Mouse (Mus musculus): ENCODE measurements around the gene Os9. TPM values are rescaled to one million over a fixed set of nuclear protein-coding genes. Genes with fewer than 3 reads are reported as not detected.

The Os9 gene
- polyA plus RNA-seq, 1 experiment from 2014 or later = 65.7 TPM

- no peak for ATAC-seq (ENCODE audit: low read depth)
- no peaks in the 10 kb centered on the region for H3K9me3 ChIP-seq (ENCODE audit: control insufficient read depth, low read length)
- no peaks in the 10 kb centered on the region for H3K27me3 ChIP-seq (ENCODE audit: control insufficient read depth, insufficient read depth, low read length)
- H3K4me3 ChIP-seq (ENCODE audit: low read depth, low read length) = no peak overlapping the region
- H3K4me1 ChIP-seq (ENCODE audit: control insufficient read depth, insufficient read depth, low read length) = peaks cover 5% of the 10 kb centered on the region
- H3K4me2 ChIP-seq (ENCODE audit: low read depth, low read length) = no peak overlapping the region
- H3K36me3 ChIP-seq (ENCODE audit: control insufficient read depth, insufficient read depth, low read length) = peaks cover 17% of the 10 kb centered on the region
- no peak overlapping the region for H3K27ac ChIP-seq (ENCODE audit: low read depth, low read length)
- no peak overlapping the region for H3K9ac ChIP-seq (replicated peaks; ENCODE audit: low read depth, low read length)
- 86% methylated on average over 2 of the region's 2 CpGs for WGBS
Measured at GRCm38 (mm10) chr10:127115068-127115467, 5.9 kb downstream of the Os9 start.

DNA sequence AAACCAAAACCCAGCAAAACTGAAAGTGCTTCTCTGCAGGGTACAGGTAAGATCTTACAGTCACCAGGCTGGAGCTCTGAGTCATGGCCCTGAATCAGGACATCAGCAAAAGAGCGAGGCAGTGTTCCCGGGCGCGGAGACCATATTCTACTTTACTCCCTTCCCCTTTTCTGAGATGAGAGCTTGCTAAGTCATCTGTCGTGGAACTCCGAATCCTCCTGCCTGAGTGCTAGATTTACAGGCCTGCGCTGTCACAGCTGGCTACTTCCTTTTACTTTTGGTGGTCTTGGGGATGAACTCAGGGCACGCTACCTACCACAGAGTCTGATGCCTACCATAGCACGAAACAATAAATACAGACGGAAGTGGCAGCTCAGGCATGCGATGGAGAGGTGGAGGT, 6.5 kb downstream of the Os9 start:
- Histone ChIP-seq H3K9ac (replicated peaks; ENCODE audit: low read depth, low read length) (no peak overlapping the region), H3K9me3 (ENCODE audit: control insufficient read depth, low read length) (no peaks in the 10 kb centered on the region), H3K36me3 (ENCODE audit: control insufficient read depth, insufficient read depth, low read length) (peaks cover 17% of the 10 kb centered on the region), H3K4me3 (ENCODE audit: low read depth, low read length) (no peak overlapping the region), H3K4me2 (ENCODE audit: low read depth, low read length) (no peak overlapping the region), H3K27me3 (ENCODE audit: control insufficient read depth, insufficient read depth, low read length) (no peaks in the 10 kb centered on the region), H3K4me1 (ENCODE audit: control insufficient read depth, insufficient read depth, low read length) (no peaks in the 10 kb centered on the region), H3K27ac (ENCODE audit: low read depth, low read length) (no peak overlapping the region)
- 90% methylated on average over 11 of the region's 11 CpGs for WGBS
- ATAC-seq (ENCODE audit: low read depth) = no peak

GRCm38 (mm10) chr10:127111001-127111887, 9.7 kb downstream of the Os9 start:
- H3K4me1 ChIP-seq (ENCODE audit: control insufficient read depth, insufficient read depth, low read length) = no peaks in the 10 kb centered on the region

DNA sequence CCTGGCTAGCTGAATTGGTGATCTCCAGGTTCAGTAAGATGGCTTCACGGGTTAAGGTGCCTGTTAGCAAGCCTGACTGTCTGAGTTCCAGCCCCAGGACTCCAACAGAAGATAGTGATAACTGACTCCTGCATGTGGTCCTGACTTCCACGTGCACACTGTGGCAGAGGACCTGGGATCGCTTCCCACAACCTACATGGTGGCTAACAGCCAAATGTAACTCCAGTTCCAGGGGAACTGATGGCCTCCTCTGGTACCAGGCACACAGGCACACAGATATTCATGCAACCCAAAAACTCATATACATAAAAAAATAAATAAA, 12.7 kb downstream of the Os9 start:
- H3K9me3 ChIP-seq (ENCODE audit: control insufficient read depth, low read length) = no peaks in the 10 kb centered on the region
- no peak overlapping the region for H3K9ac ChIP-seq (replicated peaks; ENCODE audit: low read depth, low read length)
- H3K36me3 ChIP-seq (ENCODE audit: control insufficient read depth, insufficient read depth, low read length) = peaks cover 20% of the 10 kb centered on the region
- H3K27me3 ChIP-seq (ENCODE audit: control insufficient read depth, insufficient read depth, low read length) = no peaks in the 10 kb centered on the region
- no peak overlapping the region for H3K4me3 ChIP-seq (ENCODE audit: low read depth, low read length)
- H3K27ac ChIP-seq (ENCODE audit: low read depth, low read length) = no peak overlapping the region
- H3K4me1 ChIP-seq (ENCODE audit: control insufficient read depth, insufficient read depth, low read length) = no peaks in the 10 kb centered on the region
- no peak overlapping the region for H3K4me2 ChIP-seq (ENCODE audit: low read depth, low read length)
- 89% methylated on average over 3 of the region's 3 CpGs for WGBS
- ATAC-seq (ENCODE audit: low read depth) = no peak

More at GRCm38 (mm10) chr10:127111001-127111887, 9.7 kb downstream of the Os9 start:
- H3K27ac ChIP-seq (ENCODE audit: low read depth, low read length) = no peak overlapping the region
- H3K9ac ChIP-seq (replicated peaks; ENCODE audit: low read depth, low read length) = no peak overlapping the region
- no peaks in the 10 kb centered on the region for H3K9me3 ChIP-seq (ENCODE audit: control insufficient read depth, low read length)
- H3K4me2 ChIP-seq (ENCODE audit: low read depth, low read length) = no peak overlapping the region
- H3K27me3 ChIP-seq (ENCODE audit: control insufficient read depth, insufficient read depth, low read length) = no peaks in the 10 kb centered on the region
- H3K4me3 ChIP-seq (ENCODE audit: low read depth, low read length) = no peak overlapping the region
- WGBS = 91% methylated on average over 15 of the region's 15 CpGs
- H3K36me3 ChIP-seq (ENCODE audit: control insufficient read depth, insufficient read depth, low read length) = peaks cover 17% of the 10 kb centered on the region
- ATAC-seq (ENCODE audit: low read depth) = no peak

DNA sequence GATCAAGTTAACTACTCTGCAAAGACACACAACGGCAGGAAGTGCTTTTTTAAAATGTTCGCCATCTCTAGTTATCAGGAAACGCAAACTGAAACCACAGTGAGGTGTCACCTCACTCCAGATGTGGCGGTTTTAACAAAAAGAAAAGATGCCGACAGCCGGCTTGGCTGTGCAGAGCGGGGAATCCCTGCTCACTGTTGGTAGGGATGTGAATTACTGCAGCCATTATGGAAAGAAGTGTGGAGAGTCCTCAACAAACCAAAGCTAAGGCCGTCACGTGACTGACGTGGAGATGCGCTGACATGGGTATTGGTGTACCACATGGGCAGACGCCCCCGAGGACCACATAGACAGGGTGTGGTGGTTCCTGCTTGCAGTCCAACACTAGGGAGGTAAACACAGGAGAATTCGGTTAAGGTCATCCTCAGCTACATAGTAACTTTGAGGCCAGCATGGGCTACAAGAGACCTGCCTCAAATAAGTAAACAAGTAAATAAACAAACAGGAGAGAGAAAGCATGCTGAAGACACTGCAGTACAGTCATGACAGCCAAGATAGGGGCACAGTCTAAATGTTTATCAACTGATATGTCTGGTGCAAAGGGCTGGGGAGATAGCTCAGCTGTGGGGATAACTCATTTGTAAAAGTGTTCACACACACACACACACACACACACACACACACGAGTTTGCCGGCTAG, 13.2 kb downstream of the Os9 start:
- no peak for ATAC-seq (ENCODE audit: low read depth)
- no peaks in the 10 kb centered on the region for H3K27me3 ChIP-seq (ENCODE audit: control insufficient read depth, insufficient read depth, low read length)
- H3K27ac ChIP-seq (ENCODE audit: low read depth, low read length) = no peak overlapping the region
- H3K9me3 ChIP-seq (ENCODE audit: control insufficient read depth, low read length) = no peaks in the 10 kb centered on the region
- H3K36me3 ChIP-seq (ENCODE audit: control insufficient read depth, insufficient read depth, low read length) = peaks cover 15% of the 10 kb centered on the region
- H3K4me2 ChIP-seq (ENCODE audit: low read depth, low read length) = no peak overlapping the region
- H3K4me3 ChIP-seq (ENCODE audit: low read depth, low read length) = no peak overlapping the region
- no peaks in the 10 kb centered on the region for H3K4me1 ChIP-seq (ENCODE audit: control insufficient read depth, insufficient read depth, low read length)
- WGBS = 92% methylated on average over 16 of the region's 16 CpGs
- H3K9ac ChIP-seq (replicated peaks; ENCODE audit: low read depth, low read length) = no peak overlapping the region

- peaks cover 26% of the 10 kb centered on the region for H3K36me3 ChIP-seq (ENCODE audit: control insufficient read depth, insufficient read depth, low read length)
- H3K9me3 ChIP-seq (ENCODE audit: control insufficient read depth, low read length) = no peaks in the 10 kb centered on the region
- no peaks in the 10 kb centered on the region for H3K4me1 ChIP-seq (ENCODE audit: control insufficient read depth, insufficient read depth, low read length)
- no peak overlapping the region for H3K9ac ChIP-seq (replicated peaks; ENCODE audit: low read depth, low read length)
- WGBS = 93% methylated on average over 7 of the region's 7 CpGs
- no peak overlapping the region for H3K4me3 ChIP-seq (ENCODE audit: low read depth, low read length)
- H3K27ac ChIP-seq (ENCODE audit: low read depth, low read length) = no peak overlapping the region
- no peak for ATAC-seq (ENCODE audit: low read depth)
- no peaks in the 10 kb centered on the region for H3K27me3 ChIP-seq (ENCODE audit: control insufficient read depth, insufficient read depth, low read length)
- no peak overlapping the region for H3K4me2 ChIP-seq (ENCODE audit: low read depth, low read length)
Measured at GRCm38 (mm10) chr10:127103631-127104030, 17.3 kb downstream of the Os9 start.

DNA sequence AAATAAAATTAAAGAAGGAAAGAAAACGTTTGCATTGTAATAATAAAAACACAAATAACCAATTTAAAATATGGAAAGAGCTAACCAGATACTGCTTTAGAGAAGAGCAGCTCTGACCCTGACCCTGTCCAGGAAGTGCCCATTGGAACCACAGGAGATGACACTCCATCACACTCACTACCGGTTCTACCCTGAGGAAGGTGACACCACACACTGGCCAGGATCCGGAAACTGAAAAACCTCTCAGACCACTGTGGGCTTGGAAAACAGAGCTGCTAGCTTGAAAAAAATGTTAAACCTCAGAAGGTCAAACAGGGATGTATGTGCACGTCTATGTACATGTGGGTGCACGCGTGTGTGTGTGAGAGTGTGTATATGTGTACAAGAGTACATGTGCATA, 19.8 kb downstream of the Os9 start:
- Histone ChIP-seq H3K36me3 (ENCODE audit: control insufficient read depth, insufficient read depth, low read length) (peaks cover 30% of the 10 kb centered on the region), H3K4me2 (ENCODE audit: low read depth, low read length) (no peak overlapping the region), H3K27me3 (ENCODE audit: control insufficient read depth, insufficient read depth, low read length) (no peaks in the 10 kb centered on the region), H3K9me3 (ENCODE audit: control insufficient read depth, low read length) (no peaks in the 10 kb centered on the region), H3K27ac (ENCODE audit: low read depth, low read length) (no peak overlapping the region), H3K4me3 (ENCODE audit: low read depth, low read length) (no peak overlapping the region), H3K9ac (replicated peaks; ENCODE audit: low read depth, low read length) (no peak overlapping the region), H3K4me1 (ENCODE audit: control insufficient read depth, insufficient read depth, low read length) (no peaks in the 10 kb centered on the region)
- ATAC-seq (ENCODE audit: low read depth) = no peak
- 87% methylated on average over 6 of the region's 6 CpGs for WGBS

DNA sequence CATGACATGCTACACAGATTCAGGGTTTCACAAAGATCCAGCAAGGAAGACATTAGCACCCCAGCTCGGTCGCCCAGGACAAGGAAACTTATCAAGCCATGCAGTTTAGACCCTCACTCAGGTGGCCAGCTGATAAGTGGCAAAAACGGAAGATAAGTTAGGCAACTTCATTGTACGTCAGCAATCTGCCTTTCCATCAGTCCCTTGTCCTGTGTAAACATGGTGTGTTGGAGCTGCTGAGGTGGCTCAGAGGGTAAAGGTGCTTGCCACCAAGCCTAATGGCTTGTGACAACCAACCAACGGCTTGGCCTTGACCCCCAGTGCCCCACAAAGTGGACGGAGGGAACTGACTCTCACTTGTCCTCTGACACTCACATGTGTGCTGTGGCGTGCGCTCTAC, 20.5 kb downstream of the Os9 start:
- H3K9ac ChIP-seq (replicated peaks; ENCODE audit: low read depth, low read length) = no peak overlapping the region
- H3K4me2 ChIP-seq (ENCODE audit: low read depth, low read length) = no peak overlapping the region
- H3K27me3 ChIP-seq (ENCODE audit: control insufficient read depth, insufficient read depth, low read length) = no peaks in the 10 kb centered on the region
- H3K9me3 ChIP-seq (ENCODE audit: control insufficient read depth, low read length) = no peaks in the 10 kb centered on the region
- WGBS = 92% methylated on average over 8 of the region's 8 CpGs
- no peak for ATAC-seq (ENCODE audit: low read depth)
- peaks cover 38% of the 10 kb centered on the region for H3K36me3 ChIP-seq (ENCODE audit: control insufficient read depth, insufficient read depth, low read length)
- no peaks in the 10 kb centered on the region for H3K4me1 ChIP-seq (ENCODE audit: control insufficient read depth, insufficient read depth, low read length)
- H3K4me3 ChIP-seq (ENCODE audit: low read depth, low read length) = no peak overlapping the region
- no peak overlapping the region for H3K27ac ChIP-seq (ENCODE audit: low read depth, low read length)

- H3K4me2 ChIP-seq (ENCODE audit: low read depth, low read length) = no peak overlapping the region
- no peaks in the 10 kb centered on the region for H3K4me1 ChIP-seq (ENCODE audit: control insufficient read depth, insufficient read depth, low read length)
- H3K27ac ChIP-seq (ENCODE audit: low read depth, low read length) = no peak overlapping the region
- H3K27me3 ChIP-seq (ENCODE audit: control insufficient read depth, insufficient read depth, low read length) = no peaks in the 10 kb centered on the region
- 94% methylated on average over 15 of the region's 15 CpGs for WGBS
- no peak overlapping the region for H3K4me3 ChIP-seq (ENCODE audit: low read depth, low read length)
- H3K9me3 ChIP-seq (ENCODE audit: control insufficient read depth, low read length) = no peaks in the 10 kb centered on the region
- H3K9ac ChIP-seq (replicated peaks; ENCODE audit: low read depth, low read length) = no peak overlapping the region
- peaks cover 40% of the 10 kb centered on the region for H3K36me3 ChIP-seq (ENCODE audit: control insufficient read depth, insufficient read depth, low read length)
- no peak for ATAC-seq (ENCODE audit: low read depth)
Measured at GRCm38 (mm10) chr10:127099868-127100267, 21.1 kb downstream of the Os9 start.
